Mouse (Mus musculus): ENCODE results near the gene Ptges2.

- TF ChIP-seq EP300 (IDR thresholded peaks at IDR 0.05; ENCODE audit: low read depth in 1 of 2, low read length in 2 of 2), result no peak
- no peak for TF ChIP-seq ZMIZ1 (IDR thresholded peaks at IDR 0.05; ENCODE audit: low read depth, low read length)
- TF ChIP-seq MYC (IDR thresholded peaks at IDR 0.05; ENCODE audit: low read depth, low read length), result no peak
- no peak for TF ChIP-seq TAL1 (IDR thresholded peaks at IDR 0.05; ENCODE audit: low read length)
- no peak for TF ChIP-seq CHD1 (IDR thresholded peaks at IDR 0.05; ENCODE audit: low read depth, low read length)
- no peak for TF ChIP-seq POLR2A (IDR thresholded peaks at IDR 0.05; ENCODE audit: control insufficient read depth in 1 of 2, insufficient read depth in 1 of 2, low read depth in 1 of 2, low read length in 2 of 2, poor library complexity in 1 of 2)
- TF ChIP-seq RAD21 (IDR thresholded peaks at IDR 0.05; ENCODE audit: low read depth, low read length), result no peak
Measured at GRCm38 (mm10) chr2:32423481-32424331, 28.0 kb downstream of the Ptges2 start.

Measured in MEL (cell line).